Mouse (Mus musculus) neural tube, embryonic 15.5 days (tissue): ENCODE data around the gene Gm6525. TPM values are rescaled to one million over a fixed set of nuclear protein-coding genes. Genes with fewer than 3 reads are reported as not detected.

Experiments used
- ATAC-seq: fragments of 200-750 bp; cut with Nextera tagmentation; 2 replicates; pipeline ENCODE4 v1.8.0; 2017; ENCODE audit warnings: mild to moderate bottlenecking, moderate TSS enrichment, moderate library complexity; ENCODE audit not compliant: low FRiP score
- H3K27ac ChIP-seq: fragments of 300-500 bp; sonication (generic); replicated peaks from 2 replicates; pipeline ENCODE4 v1.5.1; 2015; ENCODE audit warnings: mild to moderate bottlenecking, inconsistent platforms
- H3K27me3 ChIP-seq: fragments of 300-500 bp; sonication (generic); replicated peaks from 2 replicates; pipeline ENCODE4 v1.6.1; 2015; ENCODE audit warnings: inconsistent platforms
- H3K36me3 ChIP-seq: fragments of 300-500 bp; sonication (generic); 2 replicates; pipeline ENCODE4 v1.6.1; 2015; ENCODE audit warnings: inconsistent platforms
- H3K4me1 ChIP-seq: fragments of 300-500 bp; sonication (generic); 2 replicates; pipeline ENCODE4 v1.6.1; 2015; ENCODE audit warnings: inconsistent platforms
- H3K4me2 ChIP-seq: fragments of 300-500 bp; sonication (generic); 2 replicates; pipeline ENCODE4 v1.6.1; 2015; ENCODE audit warnings: inconsistent platforms, mild to moderate bottlenecking, moderate library complexity
- H3K4me3 ChIP-seq: fragments of 300-500 bp; sonication (generic); replicated peaks from 2 replicates; pipeline ENCODE4 v1.5.1; 2015; ENCODE audit warnings: mild to moderate bottlenecking, inconsistent platforms
- H3K9ac ChIP-seq: fragments of 300-500 bp; sonication (generic); replicated peaks from 2 replicates; pipeline ENCODE4 v1.6.1; 2015; ENCODE audit warnings: mild to moderate bottlenecking, inconsistent platforms
- H3K9me3 ChIP-seq: fragments of 300-500 bp; sonication (generic); replicated peaks from 2 replicates; pipeline ENCODE4 v1.6.1; 2016; ENCODE audit warnings: inconsistent platforms
- WGBS: fragments of 180-500 bp; shearing (Covaris S2); methylation state at CpG from one replicate; pipeline ENCODE4 v1.1.7; 2015; ENCODE audit warnings: mixed read lengths; 5-methylcytosine and 5-hydroxymethylcytosine counted together
- polyA plus RNA-seq: library from polyadenylated mRNA; unstranded; fragments of >200 nt; fragmentation: Nextera tagmentation; extraction: Ambion mirVana; gene quantifications from 2 replicates; pipeline ENCODE4 v1.2.1, GENCODE M21; 2015

The Gm6525 gene
- polyA plus RNA-seq = 1.9 and 2.4 TPM in 2 replicates

DNA sequence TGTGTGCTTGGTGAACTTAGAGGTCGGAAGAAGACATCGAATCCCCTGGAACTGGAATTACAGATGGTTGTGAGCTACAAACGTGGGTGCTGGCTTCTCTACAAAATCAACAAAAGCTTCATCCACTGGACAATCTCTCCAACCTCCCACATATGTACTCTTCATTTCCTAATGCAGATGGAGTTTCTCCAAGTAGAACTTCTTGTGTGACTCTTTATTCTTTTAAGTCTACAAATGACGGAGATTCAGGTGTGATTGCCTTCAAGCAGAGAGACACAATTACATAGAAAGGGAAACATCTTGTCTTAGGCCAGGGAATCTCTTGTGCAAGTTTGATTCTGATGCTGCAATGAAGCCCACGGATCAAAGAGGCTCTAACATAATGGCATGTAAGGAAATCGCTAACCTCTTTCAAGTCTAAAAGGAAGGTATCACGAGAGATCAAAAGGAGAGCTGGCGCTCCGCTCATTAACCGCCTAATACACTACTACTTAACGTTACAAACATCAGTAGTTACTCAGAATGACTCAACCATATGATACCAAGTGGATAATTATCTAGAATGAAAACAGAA, at the start of gene Gm6525:
Gene Gm6525, plus strand, starts transcription at position 524 of the 574 bp plus-strand sequence.
- WGBS = 80% methylated on average over 11 of the region's 11 CpGs
- H3K4me3 ChIP-seq = no peak within 1 kb of the TSS
- no peak within 1 kb of the TSS for H3K4me2 ChIP-seq
- H3K27me3 ChIP-seq = no peaks in the 10 kb centered on the region
- no peak within 1 kb of the TSS for H3K9ac ChIP-seq
- no peaks in the 10 kb centered on the region; the same call in 1 of the 2 replicates for H3K4me1 ChIP-seq
- H3K36me3 ChIP-seq = peaks cover 50% of the 10 kb centered on the region
- no peaks in the 10 kb centered on the region for H3K9me3 ChIP-seq
- no peak within 1 kb of the TSS for H3K27ac ChIP-seq
- no peak for ATAC-seq

DNA sequence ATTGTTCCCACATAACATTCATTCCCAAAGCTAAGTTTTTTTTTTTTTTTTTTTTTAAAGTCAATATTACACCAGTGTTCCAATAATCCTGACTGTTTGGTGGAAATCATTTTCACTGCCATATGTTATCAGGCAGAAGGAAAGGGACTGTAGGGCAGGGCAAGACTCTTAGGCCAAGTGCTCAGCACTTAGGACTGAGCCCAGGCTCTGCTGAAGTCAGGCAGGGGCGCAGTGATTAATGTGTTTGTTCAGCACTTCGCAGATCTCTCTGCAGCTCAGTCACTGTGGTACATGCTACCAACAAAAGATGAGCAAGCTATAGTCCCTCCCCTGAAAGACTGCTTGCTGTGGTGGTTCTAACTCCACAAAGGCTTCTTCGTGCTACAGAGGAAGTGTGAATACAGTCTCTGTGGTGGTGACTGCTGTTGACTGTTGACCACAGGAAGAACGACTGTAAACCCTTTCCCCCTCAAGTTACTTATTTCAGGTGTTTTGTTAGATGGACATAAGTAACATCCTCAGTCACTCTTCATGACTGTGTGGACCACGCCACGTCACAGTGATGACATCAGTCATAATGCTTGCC, 48.1 kb upstream of the Gm6525 start:
- no peak overlapping the region for H3K9ac ChIP-seq
- 53% methylated on average over 6 of the region's 6 CpGs for WGBS
- no peak overlapping the region for H3K27ac ChIP-seq
- H3K27me3 ChIP-seq = no peaks in the 10 kb centered on the region
- no peaks in the 10 kb centered on the region for H3K9me3 ChIP-seq
- ATAC-seq = no peak
- no peak overlapping the region for H3K4me2 ChIP-seq
- H3K4me3 ChIP-seq = no peak overlapping the region
- H3K36me3 ChIP-seq = no peaks in the 10 kb centered on the region
- H3K4me1 ChIP-seq = no peaks in the 10 kb centered on the region

DNA sequence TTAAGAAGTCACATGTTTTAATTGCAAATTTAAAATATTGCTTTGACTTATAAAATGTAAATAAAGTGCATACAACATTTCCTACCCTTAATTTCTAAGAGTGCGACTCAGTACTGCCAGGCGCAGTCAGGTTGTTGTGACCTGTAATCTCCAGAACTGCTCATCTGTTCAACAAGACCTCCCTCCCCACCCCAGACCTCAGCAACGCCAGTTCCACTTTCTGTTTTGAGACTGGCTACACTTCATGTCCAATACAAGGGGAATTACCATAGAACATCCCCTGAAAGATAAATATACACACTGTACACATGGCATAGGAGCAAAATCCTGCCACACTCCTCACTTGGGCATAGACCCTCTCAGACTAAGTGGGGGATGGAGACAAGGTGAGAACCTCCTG, 47.2 kb upstream of the Gm6525 start:
- Histone ChIP-seq H3K4me2 (no peak overlapping the region), H3K4me1 (no peaks in the 10 kb centered on the region), H3K4me3 (no peak overlapping the region), H3K9ac (no peak overlapping the region), H3K36me3 (no peaks in the 10 kb centered on the region), H3K27me3 (no peaks in the 10 kb centered on the region), H3K9me3 (no peaks in the 10 kb centered on the region), H3K27ac (no peak overlapping the region)
- ATAC-seq = no peak
- WGBS = 88% methylated on average over 3 of the region's 3 CpGs

DNA sequence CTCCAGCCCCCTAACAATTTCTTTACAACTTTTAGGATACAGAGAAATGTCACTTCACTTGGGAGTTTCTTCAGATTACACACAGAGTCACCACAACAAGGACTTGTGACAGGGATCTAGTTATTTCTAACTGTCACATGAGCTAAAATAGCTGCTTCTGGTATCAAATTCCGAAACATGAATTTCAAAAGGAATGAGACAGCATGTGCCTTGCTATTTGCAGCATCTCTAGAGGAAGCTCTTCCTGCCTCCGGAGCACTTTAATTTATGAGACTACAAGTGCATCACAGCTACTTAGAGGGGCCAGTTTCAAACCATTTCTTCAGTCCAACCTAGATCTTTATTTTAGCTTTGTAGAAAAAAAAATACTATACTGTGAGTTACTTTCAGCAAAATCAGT, 46.5 kb upstream of the Gm6525 start:
- Histone ChIP-seq H3K27ac (no peak overlapping the region), H3K4me2 (no peak overlapping the region), H3K4me1 (no peaks in the 10 kb centered on the region), H3K9ac (no peak overlapping the region), H3K36me3 (no peaks in the 10 kb centered on the region), H3K9me3 (no peaks in the 10 kb centered on the region), H3K27me3 (no peaks in the 10 kb centered on the region), H3K4me3 (no peak overlapping the region)
- ATAC-seq = no peak
- 71% methylated on average over 2 of the region's 2 CpGs for WGBS

DNA sequence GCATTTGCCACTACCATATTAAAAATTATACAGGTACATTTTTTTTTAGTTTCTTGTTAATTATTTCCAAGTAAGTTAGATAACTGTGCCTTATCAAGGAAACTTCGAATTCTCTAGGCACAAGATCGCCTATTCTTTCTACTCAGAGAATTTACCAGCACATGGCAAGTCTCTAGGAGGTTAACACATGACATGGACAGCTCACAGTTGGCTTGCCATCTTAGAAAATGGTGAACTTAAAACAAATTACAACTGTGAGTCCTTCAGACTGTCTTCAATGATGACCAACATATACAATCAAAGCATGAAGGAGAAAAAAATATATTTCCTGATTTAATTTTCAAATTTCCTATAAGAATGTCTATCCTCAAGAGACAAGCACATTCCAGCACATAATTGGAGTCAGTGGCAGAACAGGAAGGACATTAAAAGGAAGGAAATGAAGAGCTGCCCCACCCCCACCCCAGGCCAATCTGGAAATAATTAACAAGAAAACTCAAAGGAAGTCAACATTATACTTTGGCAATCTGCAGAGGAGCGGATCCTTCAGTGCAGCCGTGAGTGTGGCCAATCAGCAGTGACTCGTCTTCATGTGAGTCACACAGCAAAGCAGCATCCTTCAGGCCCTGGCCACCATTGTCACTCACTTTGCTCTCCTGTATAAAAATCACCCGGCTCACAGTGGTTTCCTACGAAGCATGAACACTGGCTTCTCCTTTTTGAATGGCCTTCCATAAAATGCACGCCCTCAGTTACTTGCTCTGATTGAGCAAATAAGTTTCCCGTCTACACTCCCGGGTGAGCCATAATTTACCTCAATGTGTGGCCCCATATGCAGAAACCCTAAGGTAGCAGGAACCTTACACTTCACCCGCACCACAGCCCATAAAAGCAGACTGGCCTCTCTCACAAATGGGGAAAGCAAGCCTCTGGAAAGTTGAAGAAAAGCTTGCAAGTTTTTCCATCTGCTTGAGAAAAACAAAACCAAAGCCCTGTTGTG, 44.7 kb upstream of the Gm6525 start:
- Histone ChIP-seq H3K9me3 (no peaks in the 10 kb centered on the region), H3K36me3 (no peaks in the 10 kb centered on the region), H3K27ac (no peak overlapping the region), H3K4me3 (no peak overlapping the region), H3K27me3 (no peaks in the 10 kb centered on the region), H3K4me2 (no peak overlapping the region), H3K9ac (no peak overlapping the region), H3K4me1 (no peaks in the 10 kb centered on the region)
- no peak for ATAC-seq
- WGBS = 42% methylated on average over 11 of the region's 11 CpGs

- Histone ChIP-seq H3K4me3 (no peak overlapping the region), H3K4me1 (no peaks in the 10 kb centered on the region), H3K9me3 (no peaks in the 10 kb centered on the region), H3K4me2 (no peak overlapping the region), H3K9ac (no peak overlapping the region), H3K36me3 (no peaks in the 10 kb centered on the region), H3K27me3 (no peaks in the 10 kb centered on the region), H3K27ac (no peak overlapping the region)
- 76% methylated on average over 5 of the region's 5 CpGs for WGBS
- no peak for ATAC-seq
These were observed 43.1 kb upstream of the Gm6525 start for GRCm38 (mm10) chr3:84130776-84131175.

DNA sequence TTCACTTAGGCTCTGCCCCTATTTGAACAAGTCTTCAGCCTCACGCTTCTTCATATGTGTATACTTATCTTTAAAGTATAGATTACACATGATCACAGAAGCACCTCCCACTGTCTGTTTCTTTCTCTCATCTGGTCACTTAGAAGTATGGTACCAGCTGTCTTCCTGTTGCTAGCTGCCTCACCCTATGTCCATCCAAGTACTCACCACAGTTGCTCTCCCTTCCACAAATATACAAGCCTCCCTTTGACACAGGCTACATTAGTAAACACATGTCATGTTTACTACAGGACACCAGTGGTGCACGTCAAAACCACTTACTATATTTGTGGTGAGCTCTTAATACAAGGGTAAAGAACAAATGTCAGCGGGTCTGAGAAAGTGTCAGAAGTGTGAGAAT, 42.5 kb upstream of the Gm6525 start:
- 89% methylated on average over 3 of the region's 3 CpGs for WGBS
- no peaks in the 10 kb centered on the region for H3K36me3 ChIP-seq
- ATAC-seq = no peak
- no peak overlapping the region for H3K27ac ChIP-seq
- H3K4me1 ChIP-seq = no peaks in the 10 kb centered on the region
- no peaks in the 10 kb centered on the region for H3K27me3 ChIP-seq
- H3K9me3 ChIP-seq = no peaks in the 10 kb centered on the region
- no peak overlapping the region for H3K4me3 ChIP-seq
- no peak overlapping the region for H3K4me2 ChIP-seq
- H3K9ac ChIP-seq = no peak overlapping the region

DNA sequence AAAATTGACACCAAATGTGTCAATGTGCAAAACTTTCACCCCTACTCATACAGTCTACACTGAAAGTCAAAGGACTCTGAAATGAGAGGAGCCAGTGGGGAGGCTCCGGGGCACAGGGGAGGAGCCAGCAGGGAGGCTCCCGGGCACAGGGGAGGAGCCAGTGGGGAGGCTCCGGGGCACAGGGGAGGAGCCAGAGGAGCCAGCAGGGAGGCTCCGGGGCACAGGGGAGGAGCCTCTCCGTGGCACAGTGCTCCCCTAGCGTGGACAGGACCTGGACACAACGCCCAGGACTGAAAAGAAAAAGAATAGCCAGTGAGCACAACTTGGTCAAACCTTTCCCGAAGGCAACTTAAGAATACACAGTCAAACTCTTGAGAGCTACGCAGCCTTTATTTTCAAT, 38.5 kb upstream of the Gm6525 start:
- no peak for ATAC-seq
- no peaks in the 10 kb centered on the region for H3K4me1 ChIP-seq
- H3K27me3 ChIP-seq = no peaks in the 10 kb centered on the region
- 31% methylated on average over 9 of the region's 9 CpGs for WGBS
- no peak overlapping the region for H3K27ac ChIP-seq
- H3K9ac ChIP-seq = no peak overlapping the region
- H3K4me3 ChIP-seq = no peak overlapping the region
- H3K4me2 ChIP-seq = no peak overlapping the region
- no peaks in the 10 kb centered on the region for H3K9me3 ChIP-seq
- H3K36me3 ChIP-seq = no peaks in the 10 kb centered on the region

DNA sequence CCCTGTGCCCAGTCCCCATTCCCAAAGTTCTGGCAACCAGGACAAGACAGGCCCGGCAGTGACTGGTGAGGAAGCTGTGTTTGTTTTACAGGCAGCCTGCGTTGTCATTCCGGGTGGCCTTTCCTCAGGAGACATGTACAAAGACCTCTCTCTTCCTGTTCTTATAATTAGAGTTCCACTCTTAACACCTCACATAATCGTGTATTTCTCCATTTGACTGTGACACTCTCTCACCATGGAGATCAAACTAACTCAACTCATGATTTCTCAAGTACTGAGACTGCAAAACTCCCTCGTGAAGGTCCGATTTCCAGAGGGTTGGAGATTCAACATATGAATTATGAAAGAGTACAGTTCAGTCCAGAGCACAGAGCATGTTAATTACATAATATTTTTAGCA, 38.0 kb upstream of the Gm6525 start:
- H3K9ac ChIP-seq = no peak overlapping the region
- H3K36me3 ChIP-seq = no peaks in the 10 kb centered on the region
- no peak overlapping the region for H3K27ac ChIP-seq
- H3K9me3 ChIP-seq = no peaks in the 10 kb centered on the region
- H3K4me1 ChIP-seq = no peaks in the 10 kb centered on the region
- H3K4me2 ChIP-seq = no peak overlapping the region
- 73% methylated on average over 6 of the region's 6 CpGs for WGBS
- H3K4me3 ChIP-seq = no peak overlapping the region
- H3K27me3 ChIP-seq = no peaks in the 10 kb centered on the region
- ATAC-seq = no peak

DNA sequence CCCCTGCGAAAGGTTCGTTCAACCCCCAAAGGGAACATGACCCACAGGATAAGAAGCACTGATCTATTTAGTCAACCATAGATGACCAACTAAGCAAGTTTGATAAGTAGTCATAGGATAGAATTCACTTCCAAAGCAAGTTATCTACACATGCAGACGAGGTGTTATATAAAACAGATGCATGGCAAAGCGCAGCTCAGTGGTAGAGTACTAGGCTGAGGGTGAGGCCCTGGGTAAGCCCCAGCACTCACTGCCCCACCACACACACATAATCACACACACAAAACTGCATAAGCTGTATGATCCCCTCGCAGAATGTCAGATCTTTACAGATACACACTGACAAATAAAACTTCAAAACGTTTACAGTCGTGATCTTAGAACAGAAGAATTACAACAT, 37.4 kb upstream of the Gm6525 start:
- Histone ChIP-seq H3K27ac (no peak overlapping the region), H3K4me1 (no peaks in the 10 kb centered on the region), H3K4me3 (no peak overlapping the region), H3K9me3 (no peaks in the 10 kb centered on the region), H3K27me3 (no peaks in the 10 kb centered on the region), H3K4me2 (no peak overlapping the region), H3K36me3 (no peaks in the 10 kb centered on the region), H3K9ac (no peak overlapping the region)
- no peak for ATAC-seq
- 92% methylated on average over 7 of the region's 7 CpGs for WGBS

DNA sequence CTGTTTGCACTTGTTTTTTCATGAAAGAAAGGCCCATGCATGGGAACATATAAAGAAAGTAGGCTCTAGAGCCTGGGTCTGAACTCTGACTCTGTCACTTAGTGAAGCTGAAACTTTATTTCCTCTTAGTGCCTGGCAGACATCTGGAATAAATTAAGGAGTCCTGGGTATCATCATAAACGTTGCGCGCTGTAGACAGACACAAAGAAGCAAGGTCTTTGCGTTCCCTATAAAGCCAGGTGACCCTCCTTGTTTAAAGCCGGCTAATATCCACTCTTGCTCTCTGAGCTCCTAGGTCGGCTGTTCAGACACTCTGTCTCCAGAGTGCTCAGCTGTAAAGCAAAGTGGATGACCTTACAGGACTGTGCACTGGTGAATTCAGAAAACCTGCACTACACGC, 33.0 kb upstream of the Gm6525 start:
- no peak overlapping the region for H3K9ac ChIP-seq
- ATAC-seq = no peak
- 79% methylated on average over 7 of the region's 7 CpGs for WGBS
- no peaks in the 10 kb centered on the region for H3K27me3 ChIP-seq
- H3K4me3 ChIP-seq = no peak overlapping the region
- no peak overlapping the region for H3K4me2 ChIP-seq
- H3K4me1 ChIP-seq = no peaks in the 10 kb centered on the region
- H3K27ac ChIP-seq = no peak overlapping the region
- H3K9me3 ChIP-seq = no peaks in the 10 kb centered on the region
- no peaks in the 10 kb centered on the region for H3K36me3 ChIP-seq

DNA sequence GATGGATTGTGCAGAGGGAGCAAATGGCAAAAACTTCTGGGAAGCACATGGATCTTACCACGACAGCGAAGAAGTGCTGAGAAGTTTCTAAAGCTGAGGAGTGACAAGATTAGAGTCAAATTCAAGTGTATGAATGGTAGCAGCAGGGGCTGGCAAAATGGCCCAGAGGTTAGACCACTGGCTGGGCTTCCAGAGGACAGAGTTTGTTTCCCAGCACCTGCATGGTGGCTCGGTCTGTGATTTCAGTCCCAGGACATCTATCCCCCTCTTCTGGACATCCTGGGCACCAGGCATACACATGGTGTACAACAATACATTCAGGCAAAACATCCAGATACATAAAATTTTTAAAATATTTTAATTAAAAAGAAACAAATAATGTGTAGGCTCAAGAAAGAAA, 24.1 kb upstream of the Gm6525 start:
- no peaks in the 10 kb centered on the region for H3K9me3 ChIP-seq
- H3K27me3 ChIP-seq = no peaks in the 10 kb centered on the region
- H3K27ac ChIP-seq = no peak overlapping the region
- WGBS = 96% methylated on average over 3 of the region's 3 CpGs
- no peak for ATAC-seq
- no peaks in the 10 kb centered on the region for H3K4me1 ChIP-seq
- no peak overlapping the region for H3K4me2 ChIP-seq
- no peaks in the 10 kb centered on the region for H3K36me3 ChIP-seq
- H3K9ac ChIP-seq = no peak overlapping the region
- no peak overlapping the region for H3K4me3 ChIP-seq
